46 mouse cellular contexts compared by ENCODE assay signal in genomic region chr11:102072729-102073128, GRCm38 (mm10). TPM values are rescaled to one million over a fixed set of nuclear protein-coding genes. Genes with fewer than 3 reads are reported as not detected.
"Had no signal": no experiment of that assay in that cellular context is flagged by ENCODE, and none has a peak within 500 bp of the region (broad histone marks: within the 10 kb centered on the region; RNA-seq: fewer than 3 reads in every experiment).

No protein-coding gene starts in this region.

- H3K36me3 ChIP-seq: limb, embryonic 15.5 days; lung, embryonic 15.5 days had no signal

- H3K4me3 ChIP-seq: limb, embryonic 10.5 days; limb, embryonic 12.5 days; limb, embryonic 13.5 days; limb, embryonic 15.5 days; liver, embryonic 12.5 days; liver, embryonic 13.5 days; liver, embryonic 15.5 days; lung, embryonic 15.5 days; megakaryocyte, embryonic 14.5 days; midbrain, embryonic 10.5 days; midbrain, embryonic 12.5 days; midbrain, embryonic 13.5 days; midbrain, embryonic 15.5 days; myocyte; neural tube, embryonic 12.5 days had no signal

- H3K27me3 ChIP-seq: midbrain, embryonic 12.5 days; midbrain, embryonic 13.5 days; midbrain, embryonic 15.5 days; neural tube, embryonic 12.5 days had no signal

- ATAC-seq: liver, embryonic 12.5 days; liver, postnatal 0 days; lung, postnatal 0 days; midbrain, embryonic 13.5 days; midbrain, embryonic 15.5 days; midbrain, embryonic 16.5 days had no signal

- H3K4me2 ChIP-seq: limb, embryonic 12.5 days; limb, embryonic 13.5 days; limb, embryonic 15.5 days; liver, embryonic 11.5 days; liver, embryonic 12.5 days; liver, embryonic 13.5 days; liver, embryonic 15.5 days; lung, embryonic 14.5 days; lung, embryonic 15.5 days; midbrain, embryonic 11.5 days; midbrain, embryonic 12.5 days; midbrain, embryonic 13.5 days; midbrain, embryonic 15.5 days; neural tube, embryonic 12.5 days had no signal

- H3K4me1 ChIP-seq: liver, embryonic 15.5 days; megakaryocyte, embryonic 14.5 days; midbrain, embryonic 15.5 days had no signal

- H3K9ac ChIP-seq: limb, embryonic 12.5 days; limb, embryonic 13.5 days; limb, embryonic 15.5 days; liver, embryonic 12.5 days; liver, embryonic 13.5 days; liver, embryonic 14.5 days; liver, embryonic 15.5 days; liver, postnatal 0 days; lung, embryonic 14.5 days; lung, embryonic 15.5 days; midbrain, embryonic 12.5 days; midbrain, embryonic 13.5 days; midbrain, embryonic 15.5 days; neural tube, embryonic 12.5 days had no signal

- H3K27ac ChIP-seq: limb, embryonic 10.5 days; limb, embryonic 12.5 days; limb, embryonic 13.5 days; limb, embryonic 15.5 days; liver, embryonic 12.5 days; liver, embryonic 13.5 days; liver, embryonic 14.5 days; liver, embryonic 15.5 days; lung, embryonic 15.5 days; macrophage; midbrain, embryonic 10.5 days; midbrain, embryonic 12.5 days; midbrain, embryonic 13.5 days; midbrain, embryonic 15.5 days; neural tube, embryonic 12.5 days had no signal

- DNase-seq: left cerebral cortex, postnatal 4 days; liver; liver, embryonic 13.5 days; liver, postnatal 0 days; lung, adult 18-20 months; lung, adult 2 months; lung, embryonic 14.5 days; lung, postnatal 10 days; lung, postnatal 14 days; lung, postnatal 36 days; lung, postnatal 4 days; midbrain, embryonic 14.5 days had no signal

- H3K9me3 ChIP-seq: limb, embryonic 10.5 days; limb, embryonic 12.5 days; limb, embryonic 13.5 days; limb, embryonic 15.5 days; liver, embryonic 12.5 days; liver, embryonic 13.5 days; liver, embryonic 15.5 days; lung, embryonic 15.5 days; megakaryocyte, embryonic 14.5 days; midbrain, embryonic 10.5 days; midbrain, embryonic 12.5 days; midbrain, embryonic 13.5 days; midbrain, embryonic 15.5 days; neural tube, embryonic 12.5 days had no signal

RNA-seq across cellular contexts. Expression of gene Mpp2, which starts 15.6 kb away (rescaled TPM):
- total RNA-seq: monocyte, adult 5-6 weeks had no signal
- polyA plus RNA-seq: macrophage had no signal

RNA-seq across cellular contexts. Expression of gene Ppy, which starts 28.4 kb away (rescaled TPM):
- total RNA-seq: left cerebral cortex, postnatal 10 days; left cerebral cortex, postnatal 14 days; left cerebral cortex, postnatal 25 days; left cerebral cortex, postnatal 36 days; left cerebral cortex, postnatal 4 days; liver, adult 2 months; megakaryocyte progenitor cell, adult 5-6 weeks; megakaryocyte, adult 5-6 weeks; megakaryocyte-erythroid progenitor cell, adult 5-6 weeks; midbrain, postnatal 0 days; monocyte, adult 5-6 weeks had no signal
- polyA plus RNA-seq: limb, embryonic 10.5 days; limb, embryonic 11.5 days; limb, embryonic 12.5 days; limb, embryonic 13.5 days; limb, embryonic 14.5 days; limb, embryonic 15.5 days; liver, adult 2 months; liver, embryonic 11.5 days; liver, embryonic 12.5 days; liver, embryonic 13.5 days; liver, embryonic 14.5 days; liver, embryonic 15.5 days; liver, postnatal 0 days; lung, embryonic 14.5 days; lung, embryonic 15.5 days; lung, embryonic 16.5 days; macrophage; midbrain, embryonic 10.5 days; midbrain, embryonic 11.5 days; midbrain, embryonic 12.5 days; midbrain, embryonic 13.5 days; midbrain, embryonic 14.5 days; midbrain, embryonic 15.5 days; midbrain, embryonic 16.5 days; midbrain, postnatal 0 days; myocyte; neural tube, embryonic 11.5 days; neural tube, embryonic 12.5 days had no signal

RNA-seq across cellular contexts. Expression of gene Cd300lg, which starts 31.4 kb away (rescaled TPM):
- total RNA-seq: left cerebral cortex, postnatal 10 days; left cerebral cortex, postnatal 14 days; left cerebral cortex, postnatal 25 days; left cerebral cortex, postnatal 4 days; midbrain, postnatal 0 days had no signal
- polyA plus RNA-seq: myocyte had no signal

RNA-seq across cellular contexts. Expression of gene Pyy, which starts 34.9 kb away (rescaled TPM):
- total RNA-seq: left cerebral cortex, postnatal 10 days; left cerebral cortex, postnatal 14 days; left cerebral cortex, postnatal 25 days; left cerebral cortex, postnatal 36 days; left cerebral cortex, postnatal 4 days; liver, adult 2 months; megakaryocyte progenitor cell, adult 5-6 weeks; megakaryocyte, adult 5-6 weeks; megakaryocyte-erythroid progenitor cell, adult 5-6 weeks; midbrain, postnatal 0 days; monocyte, adult 5-6 weeks had no signal
- polyA plus RNA-seq: limb, embryonic 10.5 days; limb, embryonic 11.5 days; limb, embryonic 12.5 days; limb, embryonic 13.5 days; limb, embryonic 14.5 days; limb, embryonic 15.5 days; liver, embryonic 13.5 days; liver, postnatal 0 days; lung, adult 2 months; lung, embryonic 14.5 days; lung, embryonic 15.5 days; lung, embryonic 16.5 days; lung, postnatal 0 days; macrophage; midbrain, embryonic 10.5 days; midbrain, embryonic 12.5 days; midbrain, embryonic 13.5 days; midbrain, embryonic 14.5 days; midbrain, embryonic 15.5 days; midbrain, embryonic 16.5 days; midbrain, postnatal 0 days; myocyte; neural tube, embryonic 11.5 days; neural tube, embryonic 12.5 days had no signal

RNA-seq across cellular contexts. Expression of gene Mpp3, which starts 44.5 kb away (rescaled TPM):
- total RNA-seq: megakaryocyte progenitor cell, adult 5-6 weeks; megakaryocyte, adult 5-6 weeks; megakaryocyte-erythroid progenitor cell, adult 5-6 weeks; monocyte, adult 5-6 weeks had no signal
- polyA plus RNA-seq: macrophage had no signal
